Mouse (Mus musculus) cerebellum, adult 2 months (tissue): ENCODE measurements around the gene Gm21885. TPM values are rescaled to one million over a fixed set of nuclear protein-coding genes. Genes with fewer than 3 reads are reported as not detected.

Experiments used
- DNase-seq, 2 experiments: peaks; one replicate each; pipeline ENCODE4 v3.0.0; 2021
- H3K27ac ChIP-seq: fragments of 200-500 bp; 2 replicates; pipeline ENCODE4 v1.5.1; 2012; ENCODE audit warnings: low read length, control low read depth, inconsistent platforms; ENCODE audit not compliant: insufficient read depth
- H3K27me3 ChIP-seq: fragments of 200-500 bp; 2 replicates; pipeline ENCODE4 v1.6.1; 2012; ENCODE audit warnings: inconsistent platforms, mild to moderate bottlenecking, low read length, moderate library complexity; ENCODE audit not compliant: control insufficient read depth, insufficient read depth
- H3K4me1 ChIP-seq: fragments of 200-500 bp; 2 replicates; pipeline ENCODE4 v1.6.1; 2011; ENCODE audit warnings: low read length; ENCODE audit not compliant: control insufficient read depth, insufficient read depth
- H3K4me3 ChIP-seq: fragments of 200-500 bp; replicated peaks from 2 replicates; pipeline ENCODE3; 2011; ENCODE audit warnings: mild to moderate bottlenecking, low read depth, low read length, control low read depth; ENCODE audit not compliant: insufficient read depth
- CTCF ChIP-seq: fragments of 200-500 bp; IDR thresholded peaks from 2 replicates; pipeline ENCODE4 v1.5.1; 2011; ENCODE audit warnings: low read depth, mild to moderate bottlenecking, control low read depth, low read length, moderate library complexity, borderline replicate concordance; ENCODE audit not compliant: insufficient read depth
- POLR2A ChIP-seq: fragments of 200-500 bp; IDR thresholded peaks from 2 replicates; pipeline ENCODE4 v1.6.1; 2011; ENCODE audit warnings: low read length, control low read depth, borderline replicate concordance; ENCODE audit not compliant: insufficient read depth
- WGBS: fragments of 180-500 bp; shearing (Covaris S2); methylation state at CpG from one replicate; pipeline ENCODE4 v1.1.7; 2018; 5-methylcytosine and 5-hydroxymethylcytosine counted together
- polyA plus RNA-seq: library from polyadenylated mRNA; depleted of rRNA; stranded (reverse); fragments of >200 nt; gene quantifications from 2 replicates; pipeline ENCODE4 v1.2.3, GENCODE M21; 2012; rRNA removed

Gm21885 gene
- polyA plus RNA-seq, 1 experiment: not detected

- Histone ChIP-seq H3K4me1 (peaks cover 8% of the 10 kb centered on the region; the same call in 1 of the 2 replicates), H3K27ac (no peak overlapping the region), H3K4me3 (no peak overlapping the region), H3K27me3 (no peaks in the 10 kb centered on the region)
- TF ChIP-seq CTCF (no peak), POLR2A (no peak)
- DNase-seq: no peak
- 70% methylated on average over 6 of the region's 6 CpGs for WGBS
Observed at GRCm38 (mm10) chr11:94332726-94333125, 51.1 kb downstream of the Gm21885 start.

- no peak for DNase-seq
- no peak overlapping the region for H3K4me3 ChIP-seq
- 66% methylated on average over 8 of the region's 8 CpGs for WGBS
- H3K27me3 ChIP-seq: no peaks in the 10 kb centered on the region
- H3K27ac ChIP-seq: no peak overlapping the region
- peaks cover 8% of the 10 kb centered on the region; the same call in 1 of the 2 replicates for H3K4me1 ChIP-seq
- TF ChIP-seq CTCF: no peak
- no peak for TF ChIP-seq POLR2A
Observed at GRCm38 (mm10) chr11:94334386-94334968, 52.8 kb downstream of the Gm21885 start.

Other genes starting within 250 kb of the Gm21885 start
- gene Tob1, start 70.4 kb upstream of the Gm21885 start, polyA plus RNA-seq: 55.9 and 56.0 TPM in 2 replicates
- 0.75 and 1.8 TPM in 2 replicates for gene Wfikkn2, start 35.9 kb upstream of the Gm21885 start, polyA plus RNA-seq
- gene Luc7l3, start 40.1 kb downstream of the Gm21885 start, polyA plus RNA-seq: 154 and 156 TPM in 2 replicates
- gene Ankrd40, start 46.1 kb downstream of the Gm21885 start, polyA plus RNA-seq: 226 and 243 TPM in 2 replicates
- 0.64 and 0.71 TPM in 2 replicates for gene Abcc3, start 111.1 kb downstream of the Gm21885 start, polyA plus RNA-seq
- 199 and 248 TPM in 2 replicates for gene Cacna1g, start 192.3 kb downstream of the Gm21885 start, polyA plus RNA-seq
- gene Spata20, start 204.3 kb downstream of the Gm21885 start, polyA plus RNA-seq: 1.5 and 1.9 TPM in 2 replicates
- 31.1 and 35.9 TPM in 2 replicates for gene Epn3, start 218.1 kb downstream of the Gm21885 start, polyA plus RNA-seq
- 3.6 and 4.9 TPM in 2 replicates for gene Mycbpap, start 239.9 kb downstream of the Gm21885 start, polyA plus RNA-seq